Mouse (Mus musculus) lung, embryonic 15.5 days (tissue): Measurements from ENCODE around the gene Barhl1. TPM values are rescaled to one million over a fixed set of nuclear protein-coding genes. Genes with fewer than 3 reads are reported as not detected.

Source experiments
- ATAC-seq: fragments of 200-750 bp; cut with Nextera tagmentation; 2 replicates; pipeline ENCODE4 v1.8.0; 2017; ENCODE audit warnings: moderate number of reproducible peaks, borderline replicate concordance; ENCODE audit not compliant: low FRiP score, low TSS enrichment; ENCODE audit errors: extremely low read depth
- H3K27ac ChIP-seq: fragments of 300-500 bp; sonication (generic); 2 replicates; pipeline ENCODE4 v1.5.1; 2015; ENCODE audit warnings: moderate library complexity, mild to moderate bottlenecking, inconsistent platforms
- H3K27me3 ChIP-seq: fragments of 300-500 bp; sonication (generic); 2 replicates; pipeline ENCODE4 v1.6.1; 2015; ENCODE audit warnings: inconsistent platforms
- H3K36me3 ChIP-seq: fragments of 300-500 bp; sonication (generic); 2 replicates; pipeline ENCODE4 v1.6.1; 2015; ENCODE audit warnings: inconsistent platforms
- H3K4me1 ChIP-seq: fragments of 300-500 bp; sonication (generic); 2 replicates; pipeline ENCODE4 v1.6.1; 2015; ENCODE audit warnings: inconsistent platforms
- H3K4me2 ChIP-seq: fragments of 300-500 bp; sonication (generic); 2 replicates; pipeline ENCODE4 v1.6.1; 2015; ENCODE audit warnings: inconsistent platforms, mild to moderate bottlenecking, moderate library complexity
- H3K4me3 ChIP-seq: fragments of 300-500 bp; sonication (generic); 2 replicates; pipeline ENCODE4 v1.5.1; 2015; ENCODE audit warnings: mild to moderate bottlenecking, inconsistent platforms
- H3K9ac ChIP-seq: fragments of 300-500 bp; sonication (generic); 2 replicates; pipeline ENCODE4 v1.6.1; 2015; ENCODE audit warnings: inconsistent platforms
- H3K9me3 ChIP-seq: fragments of 300-500 bp; sonication (generic); 2 replicates; pipeline ENCODE4 v1.6.1; 2016; ENCODE audit warnings: inconsistent platforms
- WGBS: fragments of 180-500 bp; shearing (Covaris S2); methylation state at CpG from one replicate; pipeline ENCODE4 v1.1.7; 2015; 5-methylcytosine and 5-hydroxymethylcytosine counted together
- polyA plus RNA-seq: library from polyadenylated mRNA; unstranded; fragments of >200 nt; fragmentation: Nextera tagmentation; extraction: Ambion mirVana; gene quantifications from 2 replicates; pipeline ENCODE4 v1.2.1, GENCODE M21; 2015

The Barhl1 gene
- polyA plus RNA-seq, 1 experiment from 2014 or later = not detected

- H3K4me1 ChIP-seq = peaks cover 7% of the 10 kb centered on the region
- no peaks in the 10 kb centered on the region for H3K27me3 ChIP-seq
- ATAC-seq = no peak
- no peak overlapping the region for H3K9ac ChIP-seq
- H3K4me3 ChIP-seq = no peak overlapping the region
- H3K4me2 ChIP-seq = no peak overlapping the region
- H3K27ac ChIP-seq = no peak overlapping the region
- 33% methylated on average over 1 of the region's 1 CpGs for WGBS
- H3K36me3 ChIP-seq = peaks cover 36% of the 10 kb centered on the region
- no peaks in the 10 kb centered on the region for H3K9me3 ChIP-seq
Measured at GRCm38 (mm10) chr2:28892796-28893195, 23.7 kb downstream of the Barhl1 start.

GRCm38 (mm10) chr2:28884914-28885313, 31.6 kb downstream of the Barhl1 start:
- Histone ChIP-seq H3K9ac (no peak overlapping the region), H3K27me3 (no peaks in the 10 kb centered on the region), H3K36me3 (peaks cover 32% of the 10 kb centered on the region; the same call in 1 of the 2 replicates), H3K4me3 (no peak overlapping the region), H3K9me3 (no peaks in the 10 kb centered on the region), H3K4me1 (no peaks in the 10 kb centered on the region), H3K4me2 (no peak overlapping the region), H3K27ac (no peak overlapping the region)
- no peak for ATAC-seq
- WGBS = 30% methylated on average over 4 of the region's 4 CpGs

GRCm38 (mm10) chr2:28882826-28883485, 33.5 kb downstream of the Barhl1 start:
- Histone ChIP-seq H3K36me3 (peaks cover 21% of the 10 kb centered on the region; the same call in 1 of the 2 replicates), H3K4me2 (no peak overlapping the region), H3K4me1 (no peaks in the 10 kb centered on the region), H3K27ac (no peak overlapping the region), H3K4me3 (no peak overlapping the region), H3K9ac (no peak overlapping the region), H3K27me3 (no peaks in the 10 kb centered on the region), H3K9me3 (no peaks in the 10 kb centered on the region)
- ATAC-seq = no peak
- WGBS = 64% methylated on average over 6 of the region's 6 CpGs

GRCm38 (mm10) chr2:28882047-28882446, 34.4 kb downstream of the Barhl1 start:
- no peak overlapping the region for H3K4me3 ChIP-seq
- peaks cover 21% of the 10 kb centered on the region; the same call in 1 of the 2 replicates for H3K36me3 ChIP-seq
- no peak overlapping the region for H3K9ac ChIP-seq
- no peaks in the 10 kb centered on the region for H3K9me3 ChIP-seq
- no peak for ATAC-seq
- H3K27ac ChIP-seq = no peak overlapping the region
- H3K4me2 ChIP-seq = no peak overlapping the region
- 75% methylated on average over 3 of the region's 3 CpGs for WGBS
- H3K4me1 ChIP-seq = no peaks in the 10 kb centered on the region
- no peaks in the 10 kb centered on the region for H3K27me3 ChIP-seq

- WGBS = 87% methylated on average over 3 of the region's 3 CpGs
- ATAC-seq = no peak
- H3K27ac ChIP-seq = no peak overlapping the region
- no peak overlapping the region for H3K4me3 ChIP-seq
- H3K4me1 ChIP-seq = no peaks in the 10 kb centered on the region
- no peaks in the 10 kb centered on the region for H3K9me3 ChIP-seq
- no peak overlapping the region for H3K4me2 ChIP-seq
- H3K36me3 ChIP-seq = peaks cover 26% of the 10 kb centered on the region; the same call in 1 of the 2 replicates
- H3K9ac ChIP-seq = no peak overlapping the region
- no peaks in the 10 kb centered on the region for H3K27me3 ChIP-seq
Measured at GRCm38 (mm10) chr2:28881275-28881674, 35.2 kb downstream of the Barhl1 start.

- ATAC-seq = no peak
- Histone ChIP-seq H3K4me3 (no peak overlapping the region), H3K27me3 (no peaks in the 10 kb centered on the region), H3K27ac (no peak overlapping the region), H3K4me2 (no peak overlapping the region), H3K9ac (no peak overlapping the region), H3K36me3 (peaks cover 30% of the 10 kb centered on the region), H3K4me1 (no peaks in the 10 kb centered on the region), H3K9me3 (no peaks in the 10 kb centered on the region)
- 83% methylated on average over 11 of the region's 11 CpGs for WGBS
Measured at GRCm38 (mm10) chr2:28875554-28875953, 40.9 kb downstream of the Barhl1 start.

GRCm38 (mm10) chr2:28867495-28867894, 49.0 kb downstream of the Barhl1 start:
- Histone ChIP-seq H3K4me2 (no peak overlapping the region), H3K27me3 (no peaks in the 10 kb centered on the region), H3K27ac (no peak overlapping the region), H3K9me3 (no peaks in the 10 kb centered on the region), H3K9ac (no peak overlapping the region), H3K4me1 (no peaks in the 10 kb centered on the region), H3K36me3 (peaks cover 53% of the 10 kb centered on the region), H3K4me3 (no peak overlapping the region)
- ATAC-seq = no peak
- WGBS = 57% methylated on average over 7 of the region's 7 CpGs

GRCm38 (mm10) chr2:28863857-28864256, 52.6 kb downstream of the Barhl1 start:
- ATAC-seq = no peak
- peaks cover 77% of the 10 kb centered on the region for H3K36me3 ChIP-seq
- no peak overlapping the region for H3K4me3 ChIP-seq
- H3K27ac ChIP-seq = no peak overlapping the region
- H3K9ac ChIP-seq = no peak overlapping the region
- no peaks in the 10 kb centered on the region for H3K27me3 ChIP-seq
- no peaks in the 10 kb centered on the region for H3K4me1 ChIP-seq
- no peak overlapping the region for H3K4me2 ChIP-seq
- H3K9me3 ChIP-seq = no peaks in the 10 kb centered on the region

GRCm38 (mm10) chr2:28860678-28861423, 55.6 kb downstream of the Barhl1 start:
- no peak overlapping the region for H3K27ac ChIP-seq
- ATAC-seq = no peak
- WGBS = 92% methylated on average over 8 of the region's 8 CpGs
- H3K9me3 ChIP-seq = no peaks in the 10 kb centered on the region
- H3K27me3 ChIP-seq = no peaks in the 10 kb centered on the region
- no peaks in the 10 kb centered on the region for H3K4me1 ChIP-seq
- H3K36me3 ChIP-seq = peaks cover 74% of the 10 kb centered on the region
- H3K4me3 ChIP-seq = no peak overlapping the region
- no peak overlapping the region for H3K4me2 ChIP-seq
- no peak overlapping the region for H3K9ac ChIP-seq

GRCm38 (mm10) chr2:28859303-28859702, 57.2 kb downstream of the Barhl1 start:
- Histone ChIP-seq H3K36me3 (peaks cover 61% of the 10 kb centered on the region), H3K4me1 (no peaks in the 10 kb centered on the region), H3K4me3 (no peak overlapping the region), H3K27ac (no peak overlapping the region), H3K4me2 (no peak overlapping the region), H3K27me3 (no peaks in the 10 kb centered on the region), H3K9ac (no peak overlapping the region), H3K9me3 (no peaks in the 10 kb centered on the region)
- no peak for ATAC-seq
- WGBS = 88% methylated on average over 4 of the region's 4 CpGs
